Mouse (Mus musculus) hindbrain, embryonic 11.5 days (tissue): Measurements from ENCODE around the gene Tmem156. TPM values are rescaled to one million over a fixed set of nuclear protein-coding genes. Genes with fewer than 3 reads are reported as not detected.

Source experiments
- ATAC-seq: fragments of 200-750 bp; cut with Nextera tagmentation; 2 replicates; pipeline ENCODE4 v1.8.0; 2017; ENCODE audit warnings: mild to moderate bottlenecking, moderate TSS enrichment, moderate library complexity; ENCODE audit not compliant: low FRiP score
- DNase-seq: peaks from one replicate; pipeline ENCODE4 v3.0.0-alpha.2; 2015; ENCODE audit warnings: low spot score
- H3K27ac ChIP-seq: fragments of 300-500 bp; sonication (generic); 2 replicates; pipeline ENCODE4 v1.5.1; 2014; ENCODE audit warnings: mild to moderate bottlenecking, low read depth, low read length
- H3K27me3 ChIP-seq: fragments of 300-500 bp; sonication (generic); 2 replicates; pipeline ENCODE4 v1.6.1; 2014; ENCODE audit warnings: mild to moderate bottlenecking, low read length, moderate library complexity, mixed read lengths; ENCODE audit not compliant: control insufficient read depth, insufficient read depth
- H3K36me3 ChIP-seq: fragments of 300-500 bp; sonication (generic); 2 replicates; pipeline ENCODE4 v1.6.1; 2014; ENCODE audit warnings: mild to moderate bottlenecking, low read length, moderate library complexity, mixed read lengths; ENCODE audit not compliant: control insufficient read depth, insufficient read depth
- H3K4me1 ChIP-seq: fragments of 300-500 bp; sonication (generic); replicated peaks from 2 replicates; pipeline ENCODE4 v1.6.1; 2014; ENCODE audit warnings: low read length, mixed read lengths; ENCODE audit not compliant: control insufficient read depth, insufficient read depth
- H3K4me2 ChIP-seq: fragments of 300-500 bp; sonication (generic); replicated peaks from 2 replicates; pipeline ENCODE4 v1.6.1; 2014; ENCODE audit warnings: mild to moderate bottlenecking, low read depth, low read length
- H3K4me3 ChIP-seq: fragments of 300-500 bp; sonication (generic); 2 replicates; pipeline ENCODE4 v1.5.1; 2014; ENCODE audit warnings: low read depth, low read length
- H3K9ac ChIP-seq: fragments of 300-500 bp; sonication (generic); 2 replicates; pipeline ENCODE4 v1.6.1; 2014; ENCODE audit warnings: low read depth, low read length
- H3K9me3 ChIP-seq: fragments of 300-500 bp; sonication (generic); 2 replicates; pipeline ENCODE4 v1.6.1; 2016; ENCODE audit warnings: low read length; ENCODE audit not compliant: control insufficient read depth
- WGBS: fragments of 180-500 bp; shearing (Covaris S2); extraction: QIAGEN DNeasy Blood & Tissue Kit; methylation state at CpG from one replicate; pipeline ENCODE4 v1.1.7; 2014; 5-methylcytosine and 5-hydroxymethylcytosine counted together
- polyA plus RNA-seq: library from polyadenylated mRNA; unstranded; fragments of >200 nt; fragmentation: Nextera tagmentation; extraction: Ambion mirVana; gene quantifications from 2 replicates; pipeline ENCODE4 v1.2.1, GENCODE M21; 2014

Tmem156 gene
- polyA plus RNA-seq, 1 experiment from 2014 or later = 0.22 TPM

GRCm38 (mm10) chr5:65073247-65073646 is 18.7 kb downstream of the Tmem156 start:
- Histone ChIP-seq H3K27ac (no peak overlapping the region), H3K4me3 (no peak overlapping the region), H3K27me3 (no peaks in the 10 kb centered on the region), H3K4me2 (no peak overlapping the region), H3K9me3 (no peaks in the 10 kb centered on the region), H3K9ac (no peak overlapping the region), H3K36me3 (no peaks in the 10 kb centered on the region), H3K4me1 (no peaks in the 10 kb centered on the region)
- WGBS = 73% methylated on average over 4 of the region's 4 CpGs
- DNase-seq (no peak), ATAC-seq (no peak)

GRCm38 (mm10) chr5:65071689-65072118 is 20.2 kb downstream of the Tmem156 start:
- Histone ChIP-seq H3K9me3 (no peaks in the 10 kb centered on the region), H3K27me3 (no peaks in the 10 kb centered on the region), H3K4me2 (no peak overlapping the region), H3K9ac (no peak overlapping the region), H3K36me3 (no peaks in the 10 kb centered on the region), H3K4me3 (no peak overlapping the region), H3K27ac (no peak overlapping the region), H3K4me1 (no peaks in the 10 kb centered on the region)
- DNase-seq (no peak), ATAC-seq (peak; percentile 49; the same call in 1 of the 2 replicates)
- 28% methylated on average over 6 of the region's 6 CpGs for WGBS

GRCm38 (mm10) chr5:65069872-65070271 is 22.1 kb downstream of the Tmem156 start:
- WGBS = 74% methylated on average over 11 of the region's 11 CpGs
- ATAC-seq (no peak), DNase-seq (no peak)
- Histone ChIP-seq H3K27ac (no peak overlapping the region), H3K4me2 (no peak overlapping the region), H3K36me3 (no peaks in the 10 kb centered on the region), H3K9me3 (no peaks in the 10 kb centered on the region), H3K27me3 (no peaks in the 10 kb centered on the region), H3K4me3 (no peak overlapping the region), H3K4me1 (no peaks in the 10 kb centered on the region), H3K9ac (no peak overlapping the region)

GRCm38 (mm10) chr5:65068166-65068565 is 23.8 kb downstream of the Tmem156 start:
- Histone ChIP-seq H3K4me2 (no peak overlapping the region), H3K36me3 (no peaks in the 10 kb centered on the region), H3K27ac (no peak overlapping the region), H3K9me3 (no peaks in the 10 kb centered on the region), H3K4me1 (no peaks in the 10 kb centered on the region), H3K4me3 (no peak overlapping the region), H3K27me3 (no peaks in the 10 kb centered on the region), H3K9ac (no peak overlapping the region)
- no peak for ATAC-seq
- no peak for DNase-seq
- 89% methylated on average over 6 of the region's 6 CpGs for WGBS

DNA sequence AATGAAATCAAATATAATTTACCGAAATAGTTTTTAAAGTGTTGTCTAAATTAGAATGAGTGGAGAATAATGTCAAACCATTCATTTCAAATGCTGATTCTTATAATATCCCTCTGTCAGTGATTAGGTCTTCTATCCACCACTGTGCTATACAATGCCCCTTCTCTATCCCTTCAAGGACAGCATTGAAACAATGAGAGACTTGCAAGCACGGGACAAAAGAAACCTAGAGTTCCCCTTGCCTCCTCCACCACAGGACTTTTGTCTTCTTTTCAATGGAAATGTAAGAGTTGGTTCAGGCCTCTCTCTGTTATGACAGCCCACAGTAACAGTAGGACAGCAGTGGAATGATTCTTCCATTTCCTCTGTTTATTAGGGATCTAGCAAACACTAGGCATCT is 28.7 kb downstream of the Tmem156 start:
- 75% methylated on average over 2 of the region's 2 CpGs for WGBS
- Histone ChIP-seq H3K4me2 (no peak overlapping the region), H3K9ac (no peak overlapping the region), H3K4me1 (no peaks in the 10 kb centered on the region), H3K27me3 (no peaks in the 10 kb centered on the region), H3K9me3 (no peaks in the 10 kb centered on the region), H3K36me3 (no peaks in the 10 kb centered on the region), H3K27ac (no peak overlapping the region), H3K4me3 (no peak overlapping the region)
- DNase-seq (no peak), ATAC-seq (no peak)

GRCm38 (mm10) chr5:65062236-65062635 is 29.7 kb downstream of the Tmem156 start:
- DNase-seq (no peak), ATAC-seq (no peak)
- Histone ChIP-seq H3K27ac (no peak overlapping the region), H3K4me2 (no peak overlapping the region), H3K36me3 (no peaks in the 10 kb centered on the region), H3K9me3 (no peaks in the 10 kb centered on the region), H3K27me3 (no peaks in the 10 kb centered on the region), H3K4me3 (no peak overlapping the region), H3K4me1 (no peaks in the 10 kb centered on the region), H3K9ac (no peak overlapping the region)
- WGBS = 91% methylated on average over 4 of the region's 4 CpGs

- 76% methylated on average over 2 of the region's 2 CpGs for WGBS
Measured at GRCm38 (mm10) chr5:65059806-65060205, 32.1 kb downstream of the Tmem156 start.

DNA sequence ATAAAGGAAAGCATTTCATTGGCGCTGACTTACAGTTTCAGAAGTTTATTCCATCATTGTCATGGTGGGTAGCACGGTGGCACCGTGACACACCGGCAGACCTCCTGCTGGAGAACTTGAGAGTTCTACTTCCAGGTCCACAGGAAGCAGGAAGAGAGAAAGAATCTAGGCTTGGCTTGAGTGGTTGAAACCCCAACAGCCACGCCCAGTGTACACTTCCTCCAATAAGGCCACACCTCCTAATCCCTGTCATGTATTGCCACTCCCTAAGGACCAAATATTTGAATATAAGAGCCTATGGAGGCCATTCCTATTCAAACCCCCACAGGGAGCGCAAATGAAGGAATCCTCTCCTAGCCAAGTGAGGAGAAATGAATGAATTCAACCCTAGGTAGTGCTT is 34.3 kb downstream of the Tmem156 start:
- no peak overlapping the region for H3K4me2 ChIP-seq
- no peaks in the 10 kb centered on the region for H3K4me1 ChIP-seq
- no peak overlapping the region for H3K4me3 ChIP-seq
- H3K27ac ChIP-seq = no peak overlapping the region
- H3K27me3 ChIP-seq = no peaks in the 10 kb centered on the region
- H3K36me3 ChIP-seq = no peaks in the 10 kb centered on the region
- WGBS = 95% methylated on average over 6 of the region's 6 CpGs
- no peak overlapping the region for H3K9ac ChIP-seq
- H3K9me3 ChIP-seq = no peaks in the 10 kb centered on the region
- DNase-seq (no peak), ATAC-seq (no peak)

More at GRCm38 (mm10) chr5:65059806-65060205, 32.1 kb downstream of the Tmem156 start:
- Histone ChIP-seq H3K27ac (no peak overlapping the region), H3K27me3 (no peaks in the 10 kb centered on the region), H3K4me1 (no peaks in the 10 kb centered on the region), H3K4me3 (no peak overlapping the region), H3K36me3 (no peaks in the 10 kb centered on the region), H3K4me2 (no peak overlapping the region), H3K9me3 (no peaks in the 10 kb centered on the region), H3K9ac (no peak overlapping the region)
- ATAC-seq (no peak), DNase-seq (no peak)

- H3K27ac ChIP-seq = no peak overlapping the region
- ATAC-seq (no peak), DNase-seq (no peak)
- no peak overlapping the region for H3K4me3 ChIP-seq
- no peaks in the 10 kb centered on the region for H3K36me3 ChIP-seq
- H3K4me1 ChIP-seq = no peaks in the 10 kb centered on the region
- H3K4me2 ChIP-seq = no peak overlapping the region
- H3K27me3 ChIP-seq = no peaks in the 10 kb centered on the region
- H3K9me3 ChIP-seq = no peaks in the 10 kb centered on the region
- 77% methylated on average over 3 of the region's 3 CpGs for WGBS
- H3K9ac ChIP-seq = no peak overlapping the region
Measured at GRCm38 (mm10) chr5:65051513-65051912, 40.4 kb downstream of the Tmem156 start.
